Mouse (Mus musculus) embryonic facial prominence, embryonic 14.5 days (tissue): ENCODE measurements around the gene Tppp3. TPM values are rescaled to one million over a fixed set of nuclear protein-coding genes. Genes with fewer than 3 reads are reported as not detected.
A peak's percentile ranks its signal among the peaks of the same experiment; 100 is the strongest.

ENCODE experiments used
- ATAC-seq: fragments of 200-750 bp; cut with Nextera tagmentation; 2 replicates; pipeline ENCODE4 v1.8.0; 2017; ENCODE audit warnings: low read depth, moderate number of reproducible peaks, moderate TSS enrichment
- DNase-seq: peaks from one replicate; pipeline ENCODE4 v3.0.0-alpha.2; 2015; ENCODE audit warnings: low spot score
- H3K27ac ChIP-seq: fragments of 300-500 bp; sonication (generic); replicated peaks from 2 replicates; pipeline ENCODE4 v1.5.1; 2014; ENCODE audit warnings: low read depth, mild to moderate bottlenecking, low read length, moderate library complexity
- H3K27me3 ChIP-seq: fragments of 300-500 bp; sonication (generic); replicated peaks from 2 replicates; pipeline ENCODE4 v1.6.1; 2014; ENCODE audit warnings: low read length; ENCODE audit not compliant: control insufficient read depth, insufficient read depth
- H3K36me3 ChIP-seq: fragments of 300-500 bp; sonication (generic); 2 replicates; pipeline ENCODE4 v1.6.1; 2014; ENCODE audit warnings: low read length, mixed read lengths; ENCODE audit not compliant: control insufficient read depth, insufficient read depth
- H3K4me1 ChIP-seq: fragments of 300-500 bp; sonication (generic); 2 replicates; pipeline ENCODE4 v1.6.1; 2014; ENCODE audit warnings: antibody characterized with exemption, low read length; ENCODE audit not compliant: control insufficient read depth, insufficient read depth
- H3K4me2 ChIP-seq: fragments of 300-500 bp; sonication (generic); 2 replicates; pipeline ENCODE4 v1.6.1; 2014; ENCODE audit warnings: low read depth, mild to moderate bottlenecking, low read length, moderate library complexity, mixed read lengths
- H3K4me3 ChIP-seq: fragments of 300-500 bp; sonication (generic); 2 replicates; pipeline ENCODE4 v1.5.1; 2014; ENCODE audit warnings: low read depth, mild to moderate bottlenecking, low read length
- H3K9ac ChIP-seq: fragments of 300-500 bp; sonication (generic); 2 replicates; pipeline ENCODE4 v1.6.1; 2014; ENCODE audit warnings: low read depth, mild to moderate bottlenecking, low read length, moderate library complexity, mixed read lengths
- H3K9me3 ChIP-seq: fragments of 300-500 bp; sonication (generic); 2 replicates; pipeline ENCODE4 v1.6.1; 2016; ENCODE audit warnings: low read length; ENCODE audit not compliant: control insufficient read depth
- WGBS: fragments of 180-500 bp; shearing (Covaris S2); extraction: QIAGEN DNeasy Blood & Tissue Kit; methylation state at CpG from one replicate; pipeline ENCODE4 v1.1.7; 2014; 5-methylcytosine and 5-hydroxymethylcytosine counted together
- polyA plus RNA-seq: library from polyadenylated mRNA; unstranded; fragments of >200 nt; fragmentation: Nextera tagmentation; extraction: Ambion mirVana; gene quantifications from 2 replicates; pipeline ENCODE4 v1.2.1, GENCODE M21; 2014

Gene Tppp3
- polyA plus RNA-seq, 1 experiment from 2014 or later: 243 TPM

DNA sequence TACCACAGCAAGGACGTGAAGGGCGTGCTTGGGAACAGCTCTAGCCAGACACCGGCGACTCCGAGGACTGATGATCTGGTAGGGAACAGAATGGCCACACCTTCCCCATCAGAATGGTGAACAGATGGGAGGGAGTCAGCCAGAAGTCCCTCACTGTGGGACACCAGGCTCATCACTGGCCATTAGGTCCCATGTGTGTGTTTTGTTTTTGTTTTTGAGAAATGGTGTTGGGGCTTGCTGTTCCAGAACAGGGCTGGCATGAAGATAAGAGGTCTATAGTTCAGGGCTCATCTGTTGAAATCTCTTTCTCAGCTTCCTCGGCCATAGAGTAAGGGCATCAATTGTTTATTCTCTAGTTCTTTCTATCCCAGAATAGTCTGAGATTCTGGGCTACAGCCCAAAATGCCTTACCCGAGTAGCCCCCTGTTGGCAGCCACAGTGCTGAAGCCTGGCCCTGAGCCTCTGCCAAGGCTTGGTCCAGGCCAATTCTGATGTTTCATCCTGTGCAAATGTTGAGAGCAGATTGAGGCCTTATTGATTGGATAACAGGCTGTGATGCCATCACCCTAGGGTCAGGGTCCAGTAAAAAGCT, 4.5 kb downstream of the Tppp3 start:
- Histone ChIP-seq H3K4me1 (peaks cover 12% of the 10 kb centered on the region), H3K4me3 (no peak overlapping the region), H3K36me3 (no peaks in the 10 kb centered on the region), H3K27ac (no peak overlapping the region), H3K9ac (no peak overlapping the region), H3K4me2 (no peak overlapping the region), H3K27me3 (no peaks in the 10 kb centered on the region; the same call in 1 of the 2 replicates), H3K9me3 (no peaks in the 10 kb centered on the region)
- peak; percentile 48 for DNase-seq
- ATAC-seq: no peak
- 79% methylated on average over 7 of the region's 7 CpGs for WGBS

- 81% methylated on average over 6 of the region's 6 CpGs for WGBS
- Histone ChIP-seq H3K9ac (no peak overlapping the region), H3K36me3 (no peaks in the 10 kb centered on the region), H3K9me3 (no peaks in the 10 kb centered on the region), H3K27ac (no peak overlapping the region), H3K27me3 (no peaks in the 10 kb centered on the region; the same call in 1 of the 2 replicates), H3K4me3 (no peak overlapping the region), H3K4me1 (peaks cover 6% of the 10 kb centered on the region; the same call in 1 of the 2 replicates), H3K4me2 (no peak overlapping the region)
- DNase-seq: no peak
- ATAC-seq: no peak
Measured at GRCm38 (mm10) chr8:105466246-105466645, 5.1 kb downstream of the Tppp3 start.

DNA sequence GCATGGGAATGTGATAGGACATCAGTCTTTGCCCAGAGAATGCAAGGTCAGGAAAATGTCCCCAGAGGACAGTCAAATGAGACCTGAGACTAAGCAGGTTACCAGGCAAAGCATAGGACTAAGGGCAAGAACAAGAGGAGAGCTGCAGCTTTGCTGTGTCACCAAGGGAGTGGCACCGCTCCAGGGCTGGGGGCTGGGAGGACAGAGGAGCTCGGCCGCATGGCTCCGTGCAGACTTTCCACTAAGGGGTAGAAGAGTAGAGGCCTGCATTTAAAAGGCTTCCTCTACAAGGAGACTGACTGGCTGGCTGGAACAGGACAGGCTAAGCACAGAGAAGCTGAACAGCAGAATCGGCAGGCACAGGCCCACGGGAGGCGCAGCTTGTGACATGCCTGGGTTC, 6.7 kb downstream of the Tppp3 start:
- no peaks in the 10 kb centered on the region for H3K9me3 ChIP-seq
- H3K4me1 ChIP-seq: no peaks in the 10 kb centered on the region; the same call in 1 of the 2 replicates
- H3K4me2 ChIP-seq: no peak overlapping the region
- H3K27me3 ChIP-seq: no peaks in the 10 kb centered on the region
- no peak overlapping the region for H3K9ac ChIP-seq
- no peaks in the 10 kb centered on the region for H3K36me3 ChIP-seq
- WGBS: 75% methylated on average over 7 of the region's 7 CpGs
- no peak overlapping the region for H3K4me3 ChIP-seq
- ATAC-seq (no peak), DNase-seq (no peak)
- H3K27ac ChIP-seq: no peak overlapping the region

DNA sequence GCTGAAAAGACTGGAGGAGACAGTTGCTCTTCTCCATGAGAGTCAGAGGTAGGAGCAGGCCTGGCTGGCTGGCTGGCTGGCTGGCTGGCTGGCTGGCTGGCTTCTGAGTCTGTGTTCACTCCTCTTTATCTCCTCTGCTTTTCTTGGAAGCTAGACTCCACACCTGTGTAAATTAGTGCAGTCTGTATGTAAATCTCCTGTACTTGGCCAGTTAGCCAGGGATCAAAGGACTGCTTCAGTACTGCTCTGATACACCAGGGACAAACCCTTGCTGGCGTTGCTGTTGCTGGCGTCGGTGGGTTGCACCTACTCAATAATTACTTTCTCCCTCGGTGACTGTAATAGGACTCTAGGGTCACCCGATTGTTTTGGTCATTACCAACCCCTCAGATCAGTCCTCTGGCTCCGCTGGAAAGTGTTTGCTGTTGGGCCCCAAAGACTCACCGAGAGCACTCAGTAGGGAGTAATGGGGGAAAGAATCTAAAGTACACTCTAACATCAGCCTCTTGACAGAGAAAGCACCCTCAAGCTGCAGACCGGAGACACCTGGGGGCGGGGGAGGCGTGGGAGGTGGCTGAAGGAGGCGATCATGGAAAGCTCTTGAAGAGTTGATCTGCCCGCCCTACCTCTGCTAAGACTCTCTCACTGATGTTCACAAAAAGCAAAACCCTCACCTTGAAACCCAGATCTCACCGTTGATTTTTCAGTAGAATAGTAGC, 10.1 kb downstream of the Tppp3 start:
- Histone ChIP-seq H3K4me2 (no peak overlapping the region), H3K36me3 (no peaks in the 10 kb centered on the region), H3K4me1 (no peaks in the 10 kb centered on the region), H3K27ac (no peak overlapping the region), H3K27me3 (no peaks in the 10 kb centered on the region), H3K9me3 (no peaks in the 10 kb centered on the region), H3K9ac (no peak overlapping the region), H3K4me3 (no peak overlapping the region)
- ATAC-seq (no peak), DNase-seq (no peak)
- WGBS: 64% methylated on average over 13 of the region's 13 CpGs

GRCm38 (mm10) chr8:105455218-105455617, 16.1 kb downstream of the Tppp3 start:
- DNase-seq (no peak), ATAC-seq (no peak)
- 58% methylated on average over 10 of the region's 10 CpGs for WGBS
- Histone ChIP-seq H3K27me3 (no peaks in the 10 kb centered on the region; the same call in 1 of the 2 replicates), H3K9ac (no peak overlapping the region), H3K4me1 (no peaks in the 10 kb centered on the region), H3K4me3 (no peak overlapping the region), H3K9me3 (no peaks in the 10 kb centered on the region), H3K27ac (no peak overlapping the region), H3K4me2 (no peak overlapping the region), H3K36me3 (no peaks in the 10 kb centered on the region)

DNA sequence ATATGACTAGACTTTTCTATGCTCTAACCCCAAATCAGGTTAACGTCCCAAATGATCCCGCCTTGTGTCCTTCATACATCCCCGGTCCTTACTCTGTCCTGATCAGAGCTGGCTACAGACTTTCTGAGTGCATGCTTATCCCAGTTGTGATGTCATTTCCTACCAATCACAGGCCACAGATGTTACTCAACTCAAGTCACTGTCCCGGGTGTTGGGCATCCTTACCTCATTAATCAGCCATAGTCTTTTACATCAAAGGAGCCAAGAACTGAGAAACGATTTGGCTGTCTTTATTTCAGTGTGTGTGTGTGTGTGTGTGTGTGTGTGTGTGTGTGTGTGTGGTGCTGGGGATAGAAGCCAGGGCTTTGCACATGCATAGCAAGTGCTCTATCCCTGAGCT, 17.2 kb downstream of the Tppp3 start:
- H3K27me3 ChIP-seq: no peaks in the 10 kb centered on the region; the same call in 1 of the 2 replicates
- H3K36me3 ChIP-seq: no peaks in the 10 kb centered on the region
- H3K4me3 ChIP-seq: no peak overlapping the region
- no peaks in the 10 kb centered on the region for H3K9me3 ChIP-seq
- no peak for DNase-seq
- ATAC-seq: no peak
- H3K4me1 ChIP-seq: no peaks in the 10 kb centered on the region
- no peak overlapping the region for H3K4me2 ChIP-seq
- 71% methylated on average over 5 of the region's 5 CpGs for WGBS
- H3K9ac ChIP-seq: no peak overlapping the region
- H3K27ac ChIP-seq: no peak overlapping the region

- 61% methylated on average over 5 of the region's 5 CpGs for WGBS
- Histone ChIP-seq H3K9me3 (no peaks in the 10 kb centered on the region), H3K27ac (no peak overlapping the region), H3K9ac (no peak overlapping the region), H3K4me1 (no peaks in the 10 kb centered on the region), H3K27me3 (no peaks in the 10 kb centered on the region; the same call in 1 of the 2 replicates), H3K36me3 (no peaks in the 10 kb centered on the region), H3K4me2 (no peak overlapping the region), H3K4me3 (no peak overlapping the region)
- DNase-seq (no peak), ATAC-seq (no peak)
Measured at GRCm38 (mm10) chr8:105453296-105453695, 18.0 kb downstream of the Tppp3 start.

- no peaks in the 10 kb centered on the region for H3K4me1 ChIP-seq
- no peaks in the 10 kb centered on the region; the same call in 1 of the 2 replicates for H3K27me3 ChIP-seq
- DNase-seq (no peak), ATAC-seq (no peak; the same call in 1 of the 2 replicates)
- 67% methylated on average over 15 of the region's 15 CpGs for WGBS
- no peaks in the 10 kb centered on the region for H3K36me3 ChIP-seq
- H3K9ac ChIP-seq: no peak overlapping the region
- no peak overlapping the region for H3K27ac ChIP-seq
- no peak overlapping the region for H3K4me2 ChIP-seq
- H3K9me3 ChIP-seq: no peaks in the 10 kb centered on the region
- H3K4me3 ChIP-seq: no peak overlapping the region
Measured at GRCm38 (mm10) chr8:105451903-105452603, 19.3 kb downstream of the Tppp3 start.
